Mouse (Mus musculus): ENCODE measurements at regions not wholly inside any gene's neighbourhood (a gene's known extent, or its start where the extent isn't known, plus 50 kb on each side); places are given as distances from the start of the nearest gene placed in this dataset.

DNA sequence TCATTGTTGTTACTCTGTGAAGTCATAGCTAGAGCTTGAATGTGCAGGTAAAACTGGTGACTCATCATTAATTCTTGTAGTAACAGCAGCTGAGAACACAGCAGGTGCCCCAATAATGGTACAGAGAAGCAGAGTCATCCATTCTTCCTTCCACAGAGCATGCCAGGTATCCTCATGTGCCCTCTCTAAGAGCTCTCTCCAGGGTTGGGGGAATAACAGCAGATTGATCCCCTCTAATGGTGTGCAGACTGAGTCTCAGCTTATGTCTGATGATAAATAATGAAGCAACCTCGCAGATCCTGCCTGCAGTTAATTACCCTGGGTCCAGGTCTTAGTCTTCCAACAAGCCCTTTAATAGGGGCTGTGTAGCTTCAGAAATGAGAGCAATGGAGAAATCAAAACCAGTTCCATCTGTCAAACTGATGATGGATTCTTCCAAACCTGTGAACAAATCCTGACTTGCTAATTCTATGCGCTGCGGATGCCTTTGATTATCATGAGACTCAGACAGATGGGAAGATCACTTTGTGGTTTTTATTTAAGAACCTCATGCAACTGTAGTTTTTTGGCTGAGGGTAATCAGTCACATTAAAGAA lies 169.3 kb upstream of the Pex5l start:
- TF ChIP-seq POLR2A (IDR thresholded peaks at IDR 0.05; ENCODE audit: extremely low read depth, insufficient read depth, low read length) = no peak
- TF ChIP-seq CTCF (IDR thresholded peaks at IDR 0.05; ENCODE audit: low read depth, low read length) = no peak
